Mouse (Mus musculus) monocyte, adult 59 days (primary cell): ENCODE data around the gene Galnt6. TPM values are rescaled to one million over a fixed set of nuclear protein-coding genes. Genes with fewer than 3 reads are reported as not detected.

Experiments used
- total RNA-seq, 2 experiments: library from RNA; stranded (reverse); gene quantifications; one replicate each; pipeline ENCODE4 v1.2.4; 2023

Gene Galnt6
- total RNA-seq, result 10 to 100 TPM; 27.2 to 27.3 TPM

DNA sequence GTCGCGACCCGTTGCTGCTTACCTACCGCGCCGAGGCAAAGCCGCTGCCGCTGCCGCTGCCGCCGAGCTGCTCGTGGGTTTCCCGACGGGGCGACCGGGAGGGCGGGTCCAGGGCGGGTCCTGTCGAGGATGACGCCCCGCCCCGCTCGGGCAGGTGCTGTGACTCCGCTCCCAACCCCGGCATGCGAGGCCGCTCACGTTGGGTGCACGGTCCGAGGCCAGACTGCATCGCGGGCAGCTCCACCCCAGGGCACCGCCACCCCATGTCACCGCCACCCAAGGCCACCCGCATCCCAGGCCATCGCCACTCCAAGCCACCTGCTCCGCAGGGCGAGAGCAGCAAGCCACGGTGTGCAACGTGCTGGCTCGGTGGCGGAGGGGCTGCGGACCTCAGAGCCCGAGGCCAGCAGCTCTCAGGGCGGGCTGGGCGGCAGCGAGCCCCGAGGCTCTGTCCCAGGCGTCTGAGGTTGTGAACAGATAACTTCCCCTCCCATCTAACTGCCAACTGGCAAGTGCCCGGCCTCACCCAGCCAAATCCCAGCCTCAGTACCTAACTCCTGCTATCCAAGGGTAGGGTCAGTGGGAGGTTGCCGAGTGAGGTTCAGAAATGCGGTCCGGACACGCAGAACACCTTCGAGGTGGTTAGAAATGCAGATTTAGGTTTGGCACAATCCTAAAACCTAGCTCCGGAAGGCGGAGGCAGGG is at the start of gene Galnt6:
TSS of gene Galnt6 (minus strand) at position 96 of the 705 bp plus-strand sequence.

GRCm38 (mm10) chr15:100761419-100762185 is 32.4 kb upstream of the Galnt6 start, which contains the start of gene Slc4a8:
TSS of gene Slc4a8 (plus strand) at chr15:100761747.

GRCm38 (mm10) chr15:100687430-100687971 is 41.7 kb downstream of the Galnt6 start, which contains the start of gene Cela1:
TSS of gene Cela1 (minus strand) at chr15:100687921.

GRCm38 (mm10) chr15:100669337-100669736 is 59.8 kb downstream of the Galnt6 start, which contains the start of gene Bin2:
TSS of gene Bin2 (minus strand) at chr15:100669553.

Other genes with a start within 250 kb of the Galnt6 start
- gene Csrnp2, start 233.9 kb downstream of the Galnt6 start, total RNA-seq, result 1 to 10 TPM; 2.0 to 2.7 TPM
- 1 to 10 TPM; 7.2 to 8.8 TPM for gene Tfcp2, start 177.4 kb downstream of the Galnt6 start, total RNA-seq
- gene Pou6f1, start 129.4 kb downstream of the Galnt6 start, total RNA-seq, result 10 to 100 TPM; 12.4 to 15.5 TPM
- 100 to 1,000 TPM; 500 to 526 TPM for gene Dazap2, start 114.0 kb downstream of the Galnt6 start, total RNA-seq
- gene Smagp, start 92.4 kb downstream of the Galnt6 start, total RNA-seq, result 10 to 100 TPM; 60.8 to 79.4 TPM
- gene Bin2, start 59.8 kb downstream of the Galnt6 start, total RNA-seq, result 100 to 1,000 TPM; 508 to 528 TPM
- 10 to 100 TPM; 20.1 to 22.6 TPM for gene Cela1, start 41.5 kb downstream of the Galnt6 start, total RNA-seq
- 1 to 10 TPM; 2.0 to 5.5 TPM for gene Slc4a8, start 32.4 kb upstream of the Galnt6 start, total RNA-seq
- not detected for gene Scn8a, start 140.5 kb upstream of the Galnt6 start, total RNA-seq